In genomic region chr11:102437120-102438061, GRCm38 (mm10) we compare ENCODE assay signal across 8 mouse cellular contexts. TPM values are rescaled to one million over a fixed set of nuclear protein-coding genes. Genes with fewer than 3 reads are reported as not detected.
DNase-seq lines count a peak whose midpoint lies in the region; ATAC-seq and TF ChIP-seq lines count a peak whose summit lies in the region.

No protein-coding gene starts in this region.

- H3K27ac ChIP-seq in intestine, postnatal 0 days (ENCODE audit: low read depth, low read length): no peak overlapping the region; the same call in 1 of the 2 replicates
- no peak overlapping the region for H3K27ac ChIP-seq in limb, embryonic 13.5 days
- peak overlapping the region; percentile 54 for H3K27ac ChIP-seq in midbrain, embryonic 12.5 days (replicated peaks)
- H3K27ac ChIP-seq in stomach, postnatal 0 days (replicated peaks): peak overlapping the region; percentile 63

- peak; percentile 49 for ATAC-seq in intestine, postnatal 0 days
- ATAC-seq in limb, embryonic 13.5 days (ENCODE audit: low FRiP score, low read depth): peak; percentile 21; the same call in 1 of the 2 replicates
- peak; percentile 31 for ATAC-seq in midbrain, embryonic 12.5 days (ENCODE audit: low FRiP score, low read depth)
- peak; percentile 47 for ATAC-seq in stomach, postnatal 0 days (ENCODE audit: low FRiP score, low TSS enrichment)

- peaks cover 50% of the 10 kb centered on the region for H3K36me3 ChIP-seq in intestine, postnatal 0 days (ENCODE audit: control insufficient read depth, insufficient read depth)
- H3K36me3 ChIP-seq in limb, embryonic 13.5 days: peaks cover 85% of the 10 kb centered on the region
- H3K36me3 ChIP-seq in midbrain, embryonic 12.5 days: peaks cover 80% of the 10 kb centered on the region
- H3K36me3 ChIP-seq in stomach, postnatal 0 days (ENCODE audit: control insufficient read depth, insufficient read depth, low read length): peaks cover 22% of the 10 kb centered on the region; the same call in 1 of the 2 replicates

- H3K9ac ChIP-seq in intestine, postnatal 0 days (ENCODE audit: low read depth, low read length): peak overlapping the region; percentile 51
- H3K9ac ChIP-seq in limb, embryonic 13.5 days: peak overlapping the region; percentile 67
- peak overlapping the region; percentile 39 for H3K9ac ChIP-seq in midbrain, embryonic 12.5 days (replicated peaks)
- peak overlapping the region; percentile 61 for H3K9ac ChIP-seq in stomach, postnatal 0 days (ENCODE audit: low read length)

- no peaks in the 10 kb centered on the region for H3K9me3 ChIP-seq in intestine, postnatal 0 days (ENCODE audit: control insufficient read depth)
- H3K9me3 ChIP-seq in limb, embryonic 13.5 days: no peaks in the 10 kb centered on the region
- H3K9me3 ChIP-seq in midbrain, embryonic 12.5 days: no peaks in the 10 kb centered on the region
- no peaks in the 10 kb centered on the region for H3K9me3 ChIP-seq in stomach, postnatal 0 days (ENCODE audit: control insufficient read depth, low read length)

- 13% methylated on average over 86 of the region's 87 CpGs for WGBS in intestine, postnatal 0 days
- WGBS in limb, embryonic 13.5 days: 7% methylated on average over 86 of the region's 87 CpGs
- WGBS in midbrain, embryonic 12.5 days: 3% methylated on average over 86 of the region's 87 CpGs
- WGBS in stomach, postnatal 0 days: 23% methylated on average over 79 of the region's 87 CpGs

- H3K4me3 ChIP-seq in intestine, postnatal 0 days (ENCODE audit: low read depth, low read length): peak overlapping the region; percentile 52
- H3K4me3 ChIP-seq in limb, embryonic 13.5 days: peak overlapping the region; percentile 44
- peak overlapping the region; percentile 35 for H3K4me3 ChIP-seq in midbrain, embryonic 12.5 days
- peak overlapping the region; percentile 42 for H3K4me3 ChIP-seq in stomach, postnatal 0 days (ENCODE audit: low read depth, low read length)

- intact Hi-C loops in heart, postnatal 25 days (cut with DNase I): no loop called here

- H3K4me1 ChIP-seq in intestine, postnatal 0 days (replicated peaks; ENCODE audit: control insufficient read depth, insufficient read depth, low read length): peaks cover 6% of the 10 kb centered on the region; the same call in 1 of the 2 replicates
- peaks cover 25% of the 10 kb centered on the region for H3K4me1 ChIP-seq in limb, embryonic 13.5 days
- H3K4me1 ChIP-seq in midbrain, embryonic 12.5 days: peaks cover 23% of the 10 kb centered on the region
- H3K4me1 ChIP-seq in stomach, postnatal 0 days (replicated peaks; ENCODE audit: control insufficient read depth, insufficient read depth): peaks cover 9% of the 10 kb centered on the region

- H3K4me2 ChIP-seq in intestine, postnatal 0 days (replicated peaks; ENCODE audit: low read depth): peak overlapping the region; percentile 98
- peak overlapping the region; percentile 77 for H3K4me2 ChIP-seq in limb, embryonic 13.5 days (replicated peaks)
- H3K4me2 ChIP-seq in midbrain, embryonic 12.5 days (replicated peaks): peak overlapping the region; percentile 57
- H3K4me2 ChIP-seq in stomach, postnatal 0 days (replicated peaks; ENCODE audit: low read depth): peak overlapping the region; percentile 82

- 0 out of 2 replicates have a peak, but pooled peaks cover 11% of the 10 kb centered on the region for H3K27me3 ChIP-seq in intestine, postnatal 0 days (replicated peaks; ENCODE audit: control insufficient read depth, insufficient read depth, low read length)
- peaks cover 20% of the 10 kb centered on the region for H3K27me3 ChIP-seq in limb, embryonic 13.5 days
- H3K27me3 ChIP-seq in midbrain, embryonic 12.5 days: peaks cover 40% of the 10 kb centered on the region
- H3K27me3 ChIP-seq in stomach, postnatal 0 days (ENCODE audit: control insufficient read depth, insufficient read depth, low read length): no peaks in the 10 kb centered on the region

- peak; percentile 69 for TF ChIP-seq CTCF in intestine, postnatal 0 days (IDR thresholded peaks at IDR 0.05; ENCODE audit: low read depth)
- TF ChIP-seq CTCF in stomach, postnatal 0 days (IDR thresholded peaks at IDR 0.05; ENCODE audit: low read depth): peak; percentile 64

- peak; percentile 54 to 57 for DNase-seq in heart, adult 18-20 months
- no peak for DNase-seq in heart, postnatal 25 days (ENCODE audit: low spot score)
- DNase-seq in cerebellum, postnatal 36 days: peak; percentile 51 to 58
- peak; percentile 81 for DNase-seq in gastrocnemius, postnatal 10 days
- peak; percentile 80 for DNase-seq in stomach, postnatal 0 days (ENCODE audit: low spot score)

- no peak for TF ChIP-seq EP300 in stomach, postnatal 0 days (optimal IDR thresholded peaks at IDR 0.05)

RNA-seq across cellular contexts. Expression of gene Grn, which starts 7.3 kb away (rescaled TPM):
- 10 to 100 TPM; 82.0 to 98.0 TPM for total RNA-seq in heart, adult 18-20 months (2021)
- 100 to 1,000 TPM; 101 to 104 TPM for total RNA-seq in heart, postnatal 25 days (2021)
- 10 to 100 TPM; 81.6 to 93.6 TPM for total RNA-seq in gastrocnemius, postnatal 10 days (2021)
- 339 and 382 TPM in 2 replicates for polyA plus RNA-seq in intestine, postnatal 0 days (2015; fragmentation: Nextera tagmentation; extraction: Ambion mirVana)
- 141 and 149 TPM in 2 replicates for polyA plus RNA-seq in limb, embryonic 13.5 days (2015; fragmentation: Nextera tagmentation; extraction: Ambion mirVana)
- polyA plus RNA-seq in midbrain, embryonic 12.5 days (2016; fragmentation: Nextera tagmentation; extraction: Ambion mirVana): 67.0 and 82.7 TPM in 2 replicates
- 126 and 142 TPM in 2 replicates for polyA plus RNA-seq in stomach, postnatal 0 days (2015; fragmentation: Nextera tagmentation; extraction: Ambion mirVana)

RNA-seq across cellular contexts. Expression of gene Fam171a2, which starts 10.1 kb away (rescaled TPM):
- total RNA-seq in heart, adult 18-20 months (2021): 1 to 10 TPM; 3.4 to 4.8 TPM
- total RNA-seq in heart, postnatal 25 days (2021): 1 to 10 TPM; 5.8 to 6.5 TPM
- 10 to 100 TPM; 11.7 to 12.3 TPM for total RNA-seq in gastrocnemius, postnatal 10 days (2021)
- polyA plus RNA-seq in intestine, postnatal 0 days (2015; fragmentation: Nextera tagmentation; extraction: Ambion mirVana): 1.7 and 1.8 TPM in 2 replicates
- 4.4 and 4.8 TPM in 2 replicates for polyA plus RNA-seq in limb, embryonic 13.5 days (2015; fragmentation: Nextera tagmentation; extraction: Ambion mirVana)
- 17.6 and 18.0 TPM in 2 replicates for polyA plus RNA-seq in midbrain, embryonic 12.5 days (2016; fragmentation: Nextera tagmentation; extraction: Ambion mirVana)
- 2.0 and 2.9 TPM in 2 replicates for polyA plus RNA-seq in stomach, postnatal 0 days (2015; fragmentation: Nextera tagmentation; extraction: Ambion mirVana)

RNA-seq across cellular contexts. Expression of gene Slc25a39, which starts 29.6 kb away (rescaled TPM):
- total RNA-seq in heart, adult 18-20 months (2021): 100 to 1,000 TPM; 187 to 194 TPM
- 100 to 1,000 TPM; 163 to 175 TPM for total RNA-seq in heart, postnatal 25 days (2021)
- total RNA-seq in gastrocnemius, postnatal 10 days (2021): 10 to 100 TPM; 51.7 to 53.5 TPM
- polyA plus RNA-seq in intestine, postnatal 0 days (2015; fragmentation: Nextera tagmentation; extraction: Ambion mirVana): 283 and 296 TPM in 2 replicates
- 173 and 180 TPM in 2 replicates for polyA plus RNA-seq in limb, embryonic 13.5 days (2015; fragmentation: Nextera tagmentation; extraction: Ambion mirVana)
- 163 and 173 TPM in 2 replicates for polyA plus RNA-seq in midbrain, embryonic 12.5 days (2016; fragmentation: Nextera tagmentation; extraction: Ambion mirVana)
- 189 and 200 TPM in 2 replicates for polyA plus RNA-seq in stomach, postnatal 0 days (2015; fragmentation: Nextera tagmentation; extraction: Ambion mirVana)

RNA-seq across cellular contexts. Expression of gene Itga2b, which starts 32.5 kb away (rescaled TPM):
- 1 to 10 TPM; 4.1 to 4.4 TPM for total RNA-seq in heart, adult 18-20 months (2021)
- total RNA-seq in heart, postnatal 25 days (2021): 1 to 10 TPM; 3.5 to 4.5 TPM
- total RNA-seq in gastrocnemius, postnatal 10 days (2021): 1 to 10 TPM; 1.9 to 3.7 TPM
- 2.5 and 2.6 TPM in 2 replicates for polyA plus RNA-seq in intestine, postnatal 0 days (2015; fragmentation: Nextera tagmentation; extraction: Ambion mirVana)
- 4.4 and 6.1 TPM in 2 replicates for polyA plus RNA-seq in limb, embryonic 13.5 days (2015; fragmentation: Nextera tagmentation; extraction: Ambion mirVana)
- polyA plus RNA-seq in midbrain, embryonic 12.5 days (2016; fragmentation: Nextera tagmentation; extraction: Ambion mirVana): 5.4 and 7.1 TPM in 2 replicates
- 5.4 and 6.5 TPM in 2 replicates for polyA plus RNA-seq in stomach, postnatal 0 days (2015; fragmentation: Nextera tagmentation; extraction: Ambion mirVana)

RNA-seq across cellular contexts. Expression of gene Rundc3a, which starts 44.2 kb away (rescaled TPM):
- under 1 TPM in 1 of 2 experiments, not detected in 1; 0.64 TPM for total RNA-seq in heart, adult 18-20 months (2021)
- total RNA-seq in heart, postnatal 25 days (2021): not detected
- total RNA-seq in gastrocnemius, postnatal 10 days (2021): 1 to 10 TPM in 1 of 2 experiments, under 1 TPM in 1; 0.87 to 1.9 TPM
- 5.2 and 5.3 TPM in 2 replicates for polyA plus RNA-seq in intestine, postnatal 0 days (2015; fragmentation: Nextera tagmentation; extraction: Ambion mirVana)
- polyA plus RNA-seq in limb, embryonic 13.5 days (2015; fragmentation: Nextera tagmentation; extraction: Ambion mirVana): 1.3 and 1.4 TPM in 2 replicates
- polyA plus RNA-seq in midbrain, embryonic 12.5 days (2016; fragmentation: Nextera tagmentation; extraction: Ambion mirVana): 117 and 133 TPM in 2 replicates
- polyA plus RNA-seq in stomach, postnatal 0 days (2015; fragmentation: Nextera tagmentation; extraction: Ambion mirVana): 5.1 and 5.9 TPM in 2 replicates

Comparison
In these comparisons a context has a peak if more than half of its experiments do, and no peak if none do; other contexts are left out.
1. H3K27ac ChIP-seq: peak in midbrain, embryonic 12.5 days (single experiment) and stomach, postnatal 0 days (single experiment); none in intestine, postnatal 0 days (single experiment) and limb, embryonic 13.5 days (single experiment).
2. Peak in every context shown above with its lines, with median percentiles within 50 percentile points of each other: ATAC-seq, H3K4me2 ChIP-seq, H3K4me3 ChIP-seq and H3K9ac ChIP-seq.